Mouse (Mus musculus): ENCODE results near the gene Poldip3. TPM values are rescaled to one million over a fixed set of nuclear protein-coding genes. Genes with fewer than 3 reads are reported as not detected.

Poldip3 gene
- polyA plus RNA-seq, 1 experiment from 2014 or later, result 89.1 TPM

DNA sequence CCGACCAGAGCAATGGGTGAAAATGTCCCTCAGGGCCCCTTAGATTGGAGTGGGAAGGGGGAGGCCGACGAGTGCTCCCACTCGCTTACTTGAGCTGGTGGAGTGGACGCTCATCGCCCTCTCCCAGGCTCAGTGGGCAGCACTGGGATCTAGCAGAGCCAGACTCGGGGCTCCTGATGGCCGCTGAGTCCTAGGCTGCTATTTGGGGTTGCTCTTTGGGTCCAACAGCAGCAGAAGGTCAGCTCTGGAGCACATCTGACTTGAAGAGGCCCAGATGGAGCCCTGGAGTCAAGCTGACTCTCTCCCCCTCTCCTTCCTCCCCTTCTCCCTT, 48.9 kb downstream of the Poldip3 start:
- Histone ChIP-seq H3K4me3 (peak overlapping the region; percentile 66), H3K4me2 (peak overlapping the region; percentile 89), H3K27ac (ENCODE audit: poor library complexity, severe bottlenecking) (peak overlapping the region; percentile 73), H3K27me3 (replicated peaks) (no peaks in the 10 kb centered on the region; the same call in 1 of the 2 replicates), H3K9ac (peak overlapping the region; percentile 83), H3K36me3 (peaks cover 8% of the 10 kb centered on the region), H3K9me3 (replicated peaks) (no peaks in the 10 kb centered on the region), H3K4me1 (replicated peaks) (peaks cover 28% of the 10 kb centered on the region)
- 1% methylated on average over 8 of the region's 8 CpGs for WGBS
- no peak; the same call in 1 of the 2 replicates for ATAC-seq (ENCODE audit: insufficient number of reproducible peaks, low FRiP score)

DNA sequence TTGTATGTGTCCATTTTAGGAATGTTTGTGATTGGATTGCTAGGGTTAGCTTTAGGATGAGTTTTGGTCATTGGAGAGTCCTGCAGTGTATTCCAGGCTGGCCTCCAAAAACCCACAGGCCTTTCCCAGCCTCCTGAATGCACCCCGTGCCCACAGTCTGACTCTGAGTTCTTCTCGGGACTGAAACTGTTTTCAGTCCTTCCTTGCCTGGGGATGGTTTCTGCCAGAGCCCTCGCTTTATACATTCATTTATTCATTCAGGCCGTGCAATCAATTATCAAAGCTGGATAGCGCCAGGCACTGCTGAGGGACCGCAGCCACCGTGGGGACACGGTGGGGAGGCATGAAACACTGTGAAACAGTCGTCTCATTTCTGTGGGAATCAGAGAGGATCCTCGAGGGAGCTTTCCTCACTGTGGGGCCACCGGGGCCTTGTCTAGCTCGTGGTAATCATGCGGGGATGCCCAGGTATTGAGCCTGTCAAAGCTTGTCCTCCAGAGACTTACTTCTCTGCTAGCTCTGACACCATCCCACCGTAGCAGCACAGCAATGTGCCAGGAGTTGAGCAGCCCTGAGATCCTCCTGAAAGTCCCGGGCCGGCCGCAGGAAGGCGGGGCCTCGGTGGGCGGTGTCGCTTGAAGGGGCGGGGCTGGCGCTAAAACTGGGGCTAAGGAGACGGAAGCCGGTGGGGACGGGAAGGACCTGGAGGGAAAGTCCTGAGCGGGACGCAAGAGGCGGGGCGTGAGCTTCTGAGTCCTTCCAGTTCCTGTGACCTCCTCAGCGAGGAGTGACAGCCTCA, 49.5 kb downstream of the Poldip3 start:
- Histone ChIP-seq H3K4me3 (peak overlapping the region; percentile 66), H3K9me3 (replicated peaks) (no peaks in the 10 kb centered on the region), H3K27ac (ENCODE audit: poor library complexity, severe bottlenecking) (peak overlapping the region; percentile 73), H3K4me1 (replicated peaks) (peaks cover 28% of the 10 kb centered on the region), H3K36me3 (0 out of 2 replicates have a peak, but pooled peaks cover 7% of the 10 kb centered on the region), H3K27me3 (replicated peaks) (no peaks in the 10 kb centered on the region; the same call in 1 of the 2 replicates), H3K9ac (peak overlapping the region; percentile 83), H3K4me2 (peak overlapping the region; percentile 89)
- WGBS, result 5% methylated on average over 31 of the region's 31 CpGs
- peak; percentile 90 for ATAC-seq (ENCODE audit: insufficient number of reproducible peaks, low FRiP score)

DNA sequence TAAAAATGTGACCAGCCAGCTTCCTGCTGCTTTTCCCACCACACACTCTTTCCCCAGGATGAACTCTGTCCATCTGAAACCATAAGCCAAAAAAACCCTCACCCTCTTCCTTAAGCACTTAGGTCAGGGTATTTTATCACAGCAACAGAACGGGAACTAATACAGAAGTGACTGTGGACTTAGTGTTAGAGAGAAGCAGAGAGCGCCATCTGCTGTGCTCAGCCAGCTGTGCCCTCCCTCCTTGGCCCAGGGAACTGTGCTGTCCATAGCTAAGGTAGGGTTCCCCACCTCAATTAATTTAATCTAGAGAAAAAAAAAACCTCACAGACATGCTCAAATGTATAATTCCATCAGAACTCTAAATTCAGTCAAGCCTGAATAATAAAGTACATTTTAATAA, 53.2 kb downstream of the Poldip3 start:
- Histone ChIP-seq H3K4me3 (no peak overlapping the region), H3K27ac (ENCODE audit: poor library complexity, severe bottlenecking) (no peak overlapping the region), H3K9me3 (replicated peaks) (no peaks in the 10 kb centered on the region), H3K4me2 (no peak overlapping the region), H3K36me3 (no peaks in the 10 kb centered on the region), H3K4me1 (replicated peaks) (peaks cover 21% of the 10 kb centered on the region), H3K27me3 (replicated peaks) (no peaks in the 10 kb centered on the region; the same call in 1 of the 2 replicates), H3K9ac (no peak overlapping the region)
- no peak for ATAC-seq (ENCODE audit: insufficient number of reproducible peaks, low FRiP score)
- 34% methylated on average over 2 of the region's 2 CpGs for WGBS

DNA sequence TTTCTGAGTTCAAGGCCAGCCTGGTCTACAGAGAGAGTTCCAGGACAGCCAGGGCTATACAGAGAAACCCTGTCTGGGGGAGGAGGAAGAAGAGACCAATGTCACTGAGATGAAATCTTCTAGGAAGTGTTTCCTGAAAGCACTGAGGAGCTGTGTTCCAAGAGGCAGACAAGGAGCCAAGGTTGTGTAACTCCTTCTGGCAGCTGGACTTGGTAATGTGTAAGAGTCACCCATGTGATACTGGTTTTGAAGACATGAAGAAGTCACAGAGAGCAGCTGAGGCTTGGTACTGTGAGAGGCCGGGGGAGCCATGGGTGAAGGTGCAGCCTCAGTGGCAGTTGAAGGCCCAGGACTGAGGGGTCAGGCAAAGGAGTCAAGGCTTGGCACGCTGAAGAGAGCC, 55.5 kb downstream of the Poldip3 start:
- Histone ChIP-seq H3K9ac (no peak overlapping the region), H3K4me2 (no peak overlapping the region), H3K27ac (ENCODE audit: poor library complexity, severe bottlenecking) (no peak overlapping the region), H3K27me3 (replicated peaks) (peaks cover 17% of the 10 kb centered on the region), H3K9me3 (replicated peaks) (no peaks in the 10 kb centered on the region), H3K4me3 (no peak overlapping the region), H3K36me3 (no peaks in the 10 kb centered on the region), H3K4me1 (replicated peaks) (peaks cover 13% of the 10 kb centered on the region)
- WGBS, result 77% methylated on average over 2 of the region's 2 CpGs
- no peak for ATAC-seq (ENCODE audit: insufficient number of reproducible peaks, low FRiP score)

DNA sequence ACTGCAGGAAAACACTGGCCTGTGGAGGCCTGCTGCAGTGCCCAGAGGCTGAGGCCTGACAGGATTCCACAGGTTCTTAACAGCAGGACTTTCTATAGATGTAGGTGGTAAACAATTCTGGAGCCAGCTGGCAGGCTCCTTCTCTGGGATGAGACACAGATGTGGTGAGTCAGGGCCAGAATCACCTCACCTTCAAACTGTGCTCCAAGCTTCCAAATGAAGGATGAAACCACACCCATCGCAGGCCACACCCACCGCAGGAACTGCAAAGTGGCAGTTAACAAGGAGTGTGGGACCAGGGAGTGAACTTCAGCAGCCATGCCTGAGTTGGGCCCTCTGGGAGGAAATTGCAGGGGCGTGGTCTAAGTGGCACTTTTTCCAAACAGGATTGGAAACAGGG, 58.3 kb downstream of the Poldip3 start:
- H3K27ac ChIP-seq (ENCODE audit: poor library complexity, severe bottlenecking), result no peak overlapping the region
- H3K36me3 ChIP-seq, result no peaks in the 10 kb centered on the region
- H3K27me3 ChIP-seq (replicated peaks), result peaks cover 19% of the 10 kb centered on the region
- ATAC-seq (ENCODE audit: insufficient number of reproducible peaks, low FRiP score), result no peak
- H3K4me2 ChIP-seq, result no peak overlapping the region
- H3K4me3 ChIP-seq, result no peak overlapping the region
- H3K9me3 ChIP-seq (replicated peaks), result no peaks in the 10 kb centered on the region
- H3K9ac ChIP-seq, result no peak overlapping the region
- 31% methylated on average over 3 of the region's 3 CpGs for WGBS
- H3K4me1 ChIP-seq (replicated peaks), result peaks cover 18% of the 10 kb centered on the region

DNA sequence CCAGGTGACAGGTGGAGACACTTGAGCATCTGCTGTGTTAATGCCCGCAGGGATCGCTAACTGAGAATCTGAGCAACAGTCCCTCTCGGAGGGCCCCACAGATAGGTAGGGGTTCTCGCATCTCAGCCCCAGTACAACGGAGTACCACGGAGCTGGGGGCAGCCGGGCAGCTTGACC, 59.9 kb downstream of the Poldip3 start, which contains the start of gene Serhl:
Gene Serhl, plus strand, starts transcription at position 78 of the 177 bp plus-strand sequence.
- H3K4me2 ChIP-seq, result peak within 1 kb of the TSS; percentile 36
- no peak for ATAC-seq (ENCODE audit: insufficient number of reproducible peaks, low FRiP score)
- no peaks in the 10 kb centered on the region for H3K36me3 ChIP-seq
- 24% methylated on average over 7 of the region's 7 CpGs for WGBS
- H3K27ac ChIP-seq (ENCODE audit: poor library complexity, severe bottlenecking), result no peak within 1 kb of the TSS
- no peaks in the 10 kb centered on the region for H3K9me3 ChIP-seq (replicated peaks)
- H3K27me3 ChIP-seq (replicated peaks), result peaks cover 19% of the 10 kb centered on the region
- H3K4me1 ChIP-seq (replicated peaks), result peaks cover 21% of the 10 kb centered on the region
- no peak within 1 kb of the TSS for H3K9ac ChIP-seq
- H3K4me3 ChIP-seq, result peak within 1 kb of the TSS; percentile 2; the same call in 1 of the 2 replicates

DNA sequence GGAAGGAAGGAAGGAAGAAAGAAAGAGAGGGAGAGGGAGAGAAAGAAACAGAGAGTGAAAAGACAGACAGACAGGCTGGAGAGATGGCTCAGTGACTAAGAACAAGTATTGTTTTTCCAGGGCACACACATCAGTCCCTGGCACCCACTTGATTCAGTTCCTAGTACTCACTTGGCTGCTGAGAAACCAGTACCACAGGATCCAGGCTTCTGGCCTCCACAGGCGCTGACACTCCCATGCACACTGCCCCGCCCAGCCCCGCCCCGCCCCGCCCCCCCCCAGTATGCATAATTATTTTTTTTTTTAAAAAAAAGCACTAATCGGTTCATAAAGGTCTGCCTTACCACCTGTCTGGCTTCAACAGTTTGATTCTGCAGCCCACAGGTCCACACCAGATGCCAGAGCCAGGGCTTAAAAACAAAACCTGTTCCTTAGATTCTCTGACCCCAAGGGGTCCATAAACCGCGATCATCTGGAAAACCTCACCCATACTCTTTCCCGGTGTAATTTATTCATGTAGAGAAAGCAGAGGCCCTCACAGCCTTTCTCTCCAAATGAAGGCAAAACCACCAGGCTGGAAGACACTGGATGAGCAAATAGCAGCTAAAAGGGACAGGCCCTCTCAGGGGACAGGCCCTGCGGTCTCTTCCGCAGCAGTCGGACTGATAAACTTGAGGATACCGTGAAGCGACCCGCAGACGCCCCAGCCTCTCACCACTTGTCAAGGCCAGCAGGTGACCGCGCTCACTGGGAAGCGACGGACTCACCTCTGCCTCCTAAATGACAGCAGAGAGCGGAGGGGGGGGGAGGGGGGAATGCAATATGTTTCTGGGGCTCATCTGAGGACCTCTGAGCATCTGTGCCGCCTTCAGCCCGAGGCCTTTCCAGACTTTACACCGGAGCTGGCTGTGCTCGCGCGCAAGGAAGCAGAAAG, 60.4 kb downstream of the Poldip3 start:
- Histone ChIP-seq H3K9ac (no peak overlapping the region), H3K36me3 (no peaks in the 10 kb centered on the region), H3K27me3 (replicated peaks) (peaks cover 19% of the 10 kb centered on the region), H3K27ac (ENCODE audit: poor library complexity, severe bottlenecking) (no peak overlapping the region), H3K4me2 (peak overlapping the region; percentile 36), H3K4me3 (peak overlapping the region; percentile 2; the same call in 1 of the 2 replicates), H3K9me3 (replicated peaks) (no peaks in the 10 kb centered on the region), H3K4me1 (replicated peaks) (peaks cover 24% of the 10 kb centered on the region)
- ATAC-seq (ENCODE audit: insufficient number of reproducible peaks, low FRiP score), result no peak
- WGBS, result 6% methylated on average over 27 of the region's 27 CpGs

DNA sequence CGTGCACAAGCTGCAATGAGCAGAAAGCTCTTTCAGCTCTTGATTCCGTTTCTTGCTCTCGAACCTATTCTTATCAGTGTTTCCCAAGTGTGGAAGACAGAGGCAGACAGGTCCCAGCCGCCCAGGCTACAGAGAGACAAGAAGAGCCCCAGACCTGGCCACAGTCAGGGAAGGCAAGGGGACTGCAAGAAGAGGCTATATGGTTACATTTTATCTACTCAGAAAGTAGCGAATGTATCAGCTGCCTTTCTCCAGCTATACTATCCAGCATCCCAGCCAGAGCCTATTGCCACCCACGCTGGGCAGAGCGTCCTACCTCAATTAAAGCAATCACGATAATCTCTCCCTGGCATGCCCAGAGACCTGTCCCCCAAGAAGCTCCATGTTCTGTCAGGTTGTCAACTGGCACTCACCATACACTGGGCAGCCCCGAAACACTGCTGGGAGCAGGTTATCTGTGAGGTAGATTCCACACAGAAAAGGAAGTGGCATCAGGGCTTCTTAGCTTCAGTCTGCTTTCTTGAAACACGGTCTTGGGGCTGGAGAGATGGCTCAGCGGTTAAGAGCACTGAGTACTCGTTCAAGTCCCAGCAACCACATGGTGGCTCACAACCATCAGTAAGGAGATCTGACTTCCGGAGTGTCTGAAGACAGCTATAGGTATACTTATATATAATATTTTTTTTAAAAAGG, 62.4 kb downstream of the Poldip3 start:
- no peak overlapping the region for H3K9ac ChIP-seq
- peaks cover 24% of the 10 kb centered on the region for H3K27me3 ChIP-seq (replicated peaks)
- H3K4me2 ChIP-seq, result no peak overlapping the region
- H3K4me1 ChIP-seq (replicated peaks), result peaks cover 25% of the 10 kb centered on the region
- 51% methylated on average over 13 of the region's 13 CpGs for WGBS
- H3K4me3 ChIP-seq, result no peak overlapping the region
- H3K27ac ChIP-seq (ENCODE audit: poor library complexity, severe bottlenecking), result no peak overlapping the region
- no peaks in the 10 kb centered on the region for H3K36me3 ChIP-seq
- H3K9me3 ChIP-seq (replicated peaks), result no peaks in the 10 kb centered on the region
- ATAC-seq (ENCODE audit: insufficient number of reproducible peaks, low FRiP score), result no peak

DNA sequence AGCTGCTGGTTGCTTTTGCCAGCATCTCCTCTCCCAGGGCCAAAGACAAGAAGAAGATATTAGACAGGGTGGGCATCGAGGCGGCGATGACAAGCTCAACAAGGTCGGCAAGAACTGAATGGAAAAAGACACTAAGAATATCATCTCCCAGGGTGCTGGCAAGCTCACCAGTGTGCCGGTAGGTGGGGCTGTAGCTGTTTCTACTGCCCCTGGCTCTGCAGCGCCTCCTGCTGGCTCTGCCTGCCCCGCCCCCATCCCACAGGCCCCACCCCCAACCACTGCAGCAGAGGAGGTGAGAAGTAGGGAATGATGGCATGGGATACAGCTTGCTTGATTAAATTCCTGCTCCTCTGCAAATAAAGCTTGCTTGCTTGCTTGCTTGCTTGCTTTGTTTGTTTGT, 63.3 kb downstream of the Poldip3 start:
- no peak overlapping the region for H3K4me3 ChIP-seq
- H3K9ac ChIP-seq, result no peak overlapping the region
- ATAC-seq (ENCODE audit: insufficient number of reproducible peaks, low FRiP score), result no peak
- H3K4me1 ChIP-seq (replicated peaks), result peaks cover 25% of the 10 kb centered on the region
- no peaks in the 10 kb centered on the region for H3K36me3 ChIP-seq
- peaks cover 24% of the 10 kb centered on the region for H3K27me3 ChIP-seq (replicated peaks)
- H3K9me3 ChIP-seq (replicated peaks), result no peaks in the 10 kb centered on the region
- WGBS, result 21% methylated on average over 7 of the region's 7 CpGs
- H3K4me2 ChIP-seq, result no peak overlapping the region
- H3K27ac ChIP-seq (ENCODE audit: poor library complexity, severe bottlenecking), result no peak overlapping the region

DNA sequence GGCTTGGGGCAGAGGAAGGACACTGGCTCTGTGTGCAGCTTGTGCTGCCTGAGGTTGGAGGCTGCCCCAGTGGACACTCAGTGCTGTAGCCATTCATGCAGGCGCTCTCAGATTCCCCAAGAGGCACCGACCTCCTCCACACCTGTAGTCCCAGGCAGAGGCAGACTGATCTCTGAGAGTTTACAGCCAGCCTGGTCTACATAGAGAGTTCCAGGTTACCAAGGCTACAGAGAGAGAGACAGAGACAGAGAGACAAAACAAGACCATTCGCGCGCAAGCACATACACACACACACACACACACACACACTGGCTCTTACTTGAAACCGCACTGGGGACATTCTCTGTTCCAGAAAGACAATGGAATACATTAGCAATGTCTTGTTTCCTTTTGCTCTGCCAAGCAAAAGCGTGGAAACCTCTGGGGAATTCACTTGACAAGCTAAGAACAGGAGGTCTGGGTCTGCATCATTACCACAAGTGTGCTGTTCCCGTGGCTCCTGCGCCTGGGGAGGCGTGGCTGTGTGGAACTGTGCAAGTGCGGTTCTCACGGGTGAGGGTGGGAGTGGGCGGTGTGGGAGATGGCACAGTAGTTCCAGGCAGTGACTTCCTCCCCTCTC, 65.1 kb downstream of the Poldip3 start:
- no peak overlapping the region for H3K4me2 ChIP-seq

More for the DNA sequence above, 65.1 kb downstream of the Poldip3 start:
- Histone ChIP-seq H3K9me3 (replicated peaks) (no peaks in the 10 kb centered on the region), H3K36me3 (no peaks in the 10 kb centered on the region), H3K27me3 (replicated peaks) (peaks cover 11% of the 10 kb centered on the region), H3K27ac (ENCODE audit: poor library complexity, severe bottlenecking) (no peak overlapping the region), H3K4me1 (replicated peaks) (peaks cover 22% of the 10 kb centered on the region), H3K9ac (no peak overlapping the region), H3K4me3 (no peak overlapping the region)
- no peak for ATAC-seq (ENCODE audit: insufficient number of reproducible peaks, low FRiP score)
- 65% methylated on average over 13 of the region's 13 CpGs for WGBS
